ENCODE assay signal across 9 mouse cellular contexts in the genomic region with DNA sequence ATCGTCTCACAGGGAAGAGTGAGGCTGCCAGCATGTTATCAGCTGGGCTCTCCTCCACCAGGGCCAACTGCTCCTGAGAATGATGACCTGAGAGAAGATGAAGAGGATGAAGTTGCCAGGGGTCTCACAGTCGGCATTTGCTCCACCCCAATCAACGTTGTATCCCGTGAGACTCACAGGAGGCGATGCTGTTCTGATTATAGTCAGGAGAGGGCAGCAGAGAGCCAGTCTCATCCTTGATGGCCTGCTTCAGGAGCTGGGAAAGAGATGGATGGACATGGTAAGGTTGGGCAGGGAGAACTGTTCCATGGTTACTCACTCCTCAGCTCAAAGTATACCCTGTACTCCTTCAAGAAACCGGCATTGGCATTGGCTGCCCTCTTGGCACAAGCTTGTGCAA. TPM values are rescaled to one million over a fixed set of nuclear protein-coding genes. Genes with fewer than 3 reads are reported as not detected.
DNase-seq lines count a peak whose midpoint lies in the region; ATAC-seq and TF ChIP-seq lines count a peak whose summit lies in the region.
"Had no signal": no experiment of that assay in that cellular context is flagged by ENCODE, and none has a peak within 500 bp of the region (broad histone marks: within the 10 kb centered on the region; RNA-seq: fewer than 3 reads in every experiment).

No protein-coding gene starts in this region.

- H3K9me3 ChIP-seq in hindbrain, embryonic 10.5 days = no peaks in the 10 kb centered on the region
- H3K9me3 ChIP-seq in hindbrain, embryonic 16.5 days (ENCODE audit: control insufficient read depth, low read length) = no peaks in the 10 kb centered on the region
- H3K9me3 ChIP-seq in ES-E14 (ENCODE audit: control insufficient read depth, insufficient read depth, low read depth, low read length) = no peaks in the 10 kb centered on the region
- no peaks in the 10 kb centered on the region for H3K9me3 ChIP-seq in midbrain, postnatal 0 days (ENCODE audit: low read length)

- 22% methylated on average over 6 of the region's 6 CpGs for WGBS in hindbrain, embryonic 10.5 days
- WGBS in hindbrain, embryonic 16.5 days = 17% methylated on average over 6 of the region's 6 CpGs
- 13% methylated on average over 6 of the region's 6 CpGs for WGBS in midbrain, postnatal 0 days

- peak; percentile 91 for TF ChIP-seq CTCF in midbrain, postnatal 0 days (IDR thresholded peaks at IDR 0.05)

- H3K27ac ChIP-seq in hindbrain, embryonic 10.5 days = no peak overlapping the region
- H3K27ac ChIP-seq in hindbrain, embryonic 16.5 days (ENCODE audit: low read depth, low read length) = no peak overlapping the region
- no peak overlapping the region for H3K27ac ChIP-seq in ES-E14 (ENCODE audit: insufficient read depth, low read depth, low read length, poor library complexity, severe bottlenecking)
- H3K27ac ChIP-seq in midbrain, postnatal 0 days (ENCODE audit: low read depth, low read length) = no peak overlapping the region

- H3K4me1 ChIP-seq in hindbrain, embryonic 10.5 days (replicated peaks) = peaks cover 28% of the 10 kb centered on the region
- peaks cover 3% of the 10 kb centered on the region for H3K4me1 ChIP-seq in hindbrain, embryonic 16.5 days (ENCODE audit: control insufficient read depth, insufficient read depth, low read depth, low read length)
- H3K4me1 ChIP-seq in ES-E14 (ENCODE audit: control insufficient read depth in 2 of 2, insufficient read depth in 2 of 2, low read length in 2 of 2, poor library complexity in 1 of 2) = peaks cover 3 to 13% of the 10 kb centered on the region in 2 experiments; a peak in 2 of 4 replicates
- no peaks in the 10 kb centered on the region for H3K4me1 ChIP-seq in midbrain, postnatal 0 days (ENCODE audit: insufficient read depth, low read length)

- H3K27me3 ChIP-seq in hindbrain, embryonic 10.5 days (ENCODE audit: insufficient read depth, poor library complexity, severe bottlenecking) = peaks cover 37% of the 10 kb centered on the region
- H3K27me3 ChIP-seq in hindbrain, embryonic 16.5 days (replicated peaks; ENCODE audit: control insufficient read depth, insufficient read depth, low read length) = peaks cover 12% of the 10 kb centered on the region
- peaks cover 13% of the 10 kb centered on the region for H3K27me3 ChIP-seq in midbrain, postnatal 0 days (ENCODE audit: insufficient read depth, low read length)

- no peak overlapping the region for H3K9ac ChIP-seq in hindbrain, embryonic 16.5 days (ENCODE audit: low read depth, low read length)
- peak overlapping the region; percentile 77; the same call in 1 of the 2 replicates for H3K9ac ChIP-seq in ES-E14 (ENCODE audit: insufficient read depth, low read depth, low read length, poor library complexity, severe bottlenecking)
- H3K9ac ChIP-seq in midbrain, postnatal 0 days (replicated peaks; ENCODE audit: low read length, poor library complexity, severe bottlenecking) = no peak overlapping the region

- no peak overlapping the region for H3K4me2 ChIP-seq in hindbrain, embryonic 16.5 days (ENCODE audit: low read length)
- no peak overlapping the region for H3K4me2 ChIP-seq in midbrain, postnatal 0 days (ENCODE audit: low read depth, low read length, poor library complexity, severe bottlenecking)

- no peak overlapping the region for H3K4me3 ChIP-seq in hindbrain, embryonic 10.5 days
- no peak overlapping the region for H3K4me3 ChIP-seq in hindbrain, embryonic 16.5 days (ENCODE audit: low read length)
- H3K4me3 ChIP-seq in ES-E14 (ENCODE audit: insufficient read depth in 1 of 2, low read depth in 1 of 2, low read length in 2 of 2, poor library complexity in 1 of 2, severe bottlenecking in 1 of 2) = peak overlapping the region; percentile 25 to 55; a peak in 3 of 4 replicates
- H3K4me3 ChIP-seq in midbrain, postnatal 0 days (ENCODE audit: low read depth, low read length) = no peak overlapping the region

- DNase-seq in hindbrain, embryonic 10.5 days (ENCODE audit: low spot score) = peak; percentile 75
- DNase-seq in ES-E14 (ENCODE audit: low read depth, low spot score) = peak; percentile 82
- DNase-seq in cerebellum, adult 9-10 months = peak; percentile 69
- DNase-seq in gastrocnemius, postnatal 4 days (ENCODE audit: low spot score in 2 of 2) = peak; percentile 61 to 71
- peak; percentile 72 to 76 for DNase-seq in layer of hippocampus, postnatal 14 days (ENCODE audit: low spot score in 2 of 2)
- DNase-seq in midbrain, postnatal 0 days (ENCODE audit: low spot score) = peak; percentile 72
- peak; percentile 89 for DNase-seq in testis, postnatal 10 days (ENCODE audit: low spot score)

- in situ Hi-C loops in ES-E14 (cut with MboI; ENCODE audit: low sequenced_read_pairs in 2 of 2, unreplicated experiment in 2 of 2) = no loop called here

- H3K36me3 ChIP-seq in hindbrain, embryonic 10.5 days = no peaks in the 10 kb centered on the region
- H3K36me3 ChIP-seq in hindbrain, embryonic 16.5 days (ENCODE audit: control insufficient read depth, insufficient read depth, low read length) = no peaks in the 10 kb centered on the region
- H3K36me3 ChIP-seq in ES-E14 (ENCODE audit: control insufficient read depth, insufficient read depth, low read length, poor library complexity, severe bottlenecking) = no peaks in the 10 kb centered on the region
- no peaks in the 10 kb centered on the region for H3K36me3 ChIP-seq in midbrain, postnatal 0 days (ENCODE audit: insufficient read depth, low read length)

- no peak for ATAC-seq in hindbrain, embryonic 16.5 days
- no peak for ATAC-seq in midbrain, postnatal 0 days (ENCODE audit: low FRiP score)

TF ChIP-seq in ES-E14, 5 proteins besides CTCF, POLR2A, EP300 and RAD21:
- TF ChIP-seq MAFK (IDR thresholded peaks at IDR 0.05; ENCODE audit: insufficient read depth, low read depth, low read length) (no peak), CHD2 (IDR thresholded peaks at IDR 0.05; ENCODE audit: low read depth, low read length) (peak; percentile 57; the same call in 1 of the 2 replicates), ZC3H11A (IDR thresholded peaks at IDR 0.05; ENCODE audit: borderline replicate concordance, low read depth, low read length) (no peak)
TF ChIP-seq in ES-E14: peak in this region for 1.

RNA-seq across cellular contexts. Expression of gene Lgr6, which starts 5.0 kb away (rescaled TPM):
- polyA plus RNA-seq in hindbrain, embryonic 10.5 days (2016; fragmentation: Nextera tagmentation; extraction: Ambion mirVana) = 0.26 and 0.47 TPM in 2 replicates
- polyA plus RNA-seq in hindbrain, embryonic 16.5 days (2015; fragmentation: Nextera tagmentation; extraction: Ambion mirVana) = 1.4 and 1.7 TPM in 2 replicates
- total RNA-seq in ES-E14 (2012; rRNA removed) = 1.7 TPM in 2 replicates
- 1 to 10 TPM; 1.2 to 1.3 TPM for total RNA-seq in gastrocnemius, postnatal 4 days (2021)
- total RNA-seq in layer of hippocampus, postnatal 14 days (2021) = 1 to 10 TPM; 1.6 to 2.5 TPM
- total RNA-seq in midbrain, postnatal 0 days (2014; rRNA removed) = 2.5 and 3.8 TPM in 2 replicates
- polyA plus RNA-seq in midbrain, postnatal 0 days (2015; fragmentation: Nextera tagmentation; extraction: Ambion mirVana) = 1.9 and 2.1 TPM in 2 replicates

RNA-seq across cellular contexts. Expression of gene Ptpn7, which starts 22.4 kb away (rescaled TPM):
- polyA plus RNA-seq in hindbrain, embryonic 10.5 days (2016; fragmentation: Nextera tagmentation; extraction: Ambion mirVana) = 1.7 and 2.7 TPM in 2 replicates
- polyA plus RNA-seq in hindbrain, embryonic 16.5 days (2015; fragmentation: Nextera tagmentation; extraction: Ambion mirVana) = 0.24 and 0.30 TPM in 2 replicates
- total RNA-seq in ES-E14 (2012; rRNA removed) = 1.1 and 2.3 TPM in 2 replicates
- 1 to 10 TPM; 1.1 to 1.4 TPM for total RNA-seq in gastrocnemius, postnatal 4 days (2021)
- total RNA-seq in layer of hippocampus, postnatal 14 days (2021) = not detected
- 0.05 and 0.24 TPM in 2 replicates for total RNA-seq in midbrain, postnatal 0 days (2014; rRNA removed)
- polyA plus RNA-seq in midbrain, postnatal 0 days (2015; fragmentation: Nextera tagmentation; extraction: Ambion mirVana) = 0.05 and 0.15 TPM in 2 replicates

RNA-seq across cellular contexts. Expression of gene Arl8a, which starts 36.5 kb away (rescaled TPM):
- polyA plus RNA-seq in hindbrain, embryonic 10.5 days (2016; fragmentation: Nextera tagmentation; extraction: Ambion mirVana) = 61.1 and 95.3 TPM in 2 replicates
- polyA plus RNA-seq in hindbrain, embryonic 16.5 days (2015; fragmentation: Nextera tagmentation; extraction: Ambion mirVana) = 329 and 392 TPM in 2 replicates
- total RNA-seq in ES-E14 (2012; rRNA removed) = 17.5 and 19.3 TPM in 2 replicates
- 10 to 100 TPM; 49.9 to 50.9 TPM for total RNA-seq in gastrocnemius, postnatal 4 days (2021)
- total RNA-seq in layer of hippocampus, postnatal 14 days (2021) = 100 to 1,000 TPM; 307 to 334 TPM
- total RNA-seq in midbrain, postnatal 0 days (2014; rRNA removed) = 317 and 384 TPM in 2 replicates
- polyA plus RNA-seq in midbrain, postnatal 0 days (2015; fragmentation: Nextera tagmentation; extraction: Ambion mirVana) = 399 and 418 TPM in 2 replicates

RNA-seq across cellular contexts. Expression of gene Gpr37l1, which starts 57.4 kb away (rescaled TPM):
- not detected in 2 replicates for polyA plus RNA-seq in hindbrain, embryonic 10.5 days (2016; fragmentation: Nextera tagmentation; extraction: Ambion mirVana)
- 2.7 and 6.1 TPM in 2 replicates for polyA plus RNA-seq in hindbrain, embryonic 16.5 days (2015; fragmentation: Nextera tagmentation; extraction: Ambion mirVana)
- total RNA-seq in ES-E14 (2012; rRNA removed) = 0.26 TPM in 1 of 2 replicates, not detected in the other
- total RNA-seq in gastrocnemius, postnatal 4 days (2021) = 1 to 10 TPM; 1.3 to 1.7 TPM
- 100 to 1,000 TPM; 186 to 187 TPM for total RNA-seq in layer of hippocampus, postnatal 14 days (2021)
- 14.1 and 25.7 TPM in 2 replicates for total RNA-seq in midbrain, postnatal 0 days (2014; rRNA removed)
- 8.8 and 12.8 TPM in 2 replicates for polyA plus RNA-seq in midbrain, postnatal 0 days (2015; fragmentation: Nextera tagmentation; extraction: Ambion mirVana)
- polyA plus RNA-seq: liver, embryonic 16.5 days had no signal

Comparison
In these comparisons a context has a peak if more than half of its experiments do, and no peak if none do; other contexts are left out.
1. H3K4me3 ChIP-seq: peak in ES-E14 (2 of 2); none in hindbrain, embryonic 10.5 days (single experiment), hindbrain, embryonic 16.5 days (single experiment) and midbrain, postnatal 0 days (single experiment).
2. Peak in every context shown above with its lines, with median percentiles within 50 percentile points of each other: DNase-seq.